Mouse (Mus musculus): Measurements from ENCODE around the gene Mrpl28. TPM values are rescaled to one million over a fixed set of nuclear protein-coding genes. Genes with fewer than 3 reads are reported as not detected.

Gene Mrpl28
- polyA plus RNA-seq, 1 experiment: 138 TPM

DNA sequence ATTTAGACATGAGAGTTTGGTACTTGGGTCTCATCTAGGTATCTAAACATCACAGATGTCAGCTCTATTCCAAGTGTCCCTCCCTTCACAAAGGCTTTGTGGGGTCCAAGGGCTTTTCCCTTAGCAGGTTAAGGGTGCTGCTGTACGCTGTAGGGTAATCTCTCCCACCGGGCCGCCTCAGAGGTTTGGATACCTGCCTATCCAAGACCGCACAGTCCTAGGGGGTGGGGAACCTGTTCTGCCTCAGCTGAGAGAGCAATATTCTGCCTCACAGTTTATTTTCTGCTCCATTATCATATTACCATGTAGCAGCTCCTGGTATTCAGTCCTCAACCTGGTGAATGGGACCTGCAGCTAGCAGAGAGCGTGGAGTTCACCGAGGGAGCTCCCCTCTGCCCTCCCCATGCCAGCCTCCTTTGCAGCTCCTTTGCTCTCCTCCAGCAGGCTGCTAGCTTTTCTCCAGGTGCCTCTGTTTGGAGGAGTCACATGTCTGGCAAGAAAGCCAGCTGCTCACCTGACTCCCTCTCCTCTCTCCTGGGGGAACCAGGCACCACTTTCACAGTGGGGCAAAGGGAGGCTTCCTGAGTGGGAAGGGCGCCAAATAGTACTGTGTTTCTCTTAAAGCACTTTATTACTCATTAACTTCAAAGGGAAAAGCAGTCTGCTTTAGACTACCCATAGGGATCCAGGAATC lies 7.9 kb upstream of the Mrpl28 start:
- TF ChIP-seq GATA1 (IDR thresholded peaks at IDR 0.05; ENCODE audit: borderline replicate concordance, low read length): no peak
- no peak for TF ChIP-seq FLI1 (IDR thresholded peaks at IDR 0.05; ENCODE audit: low read length)
- Histone ChIP-seq H3K36me3 (replicated peaks; ENCODE audit: low read length) (no peaks in the 10 kb centered on the region), H3K4me3 (replicated peaks) (no peak overlapping the region), H3K4me1 (peaks cover 41% of the 10 kb centered on the region), H3K27me3 (replicated peaks) (peaks cover 90% of the 10 kb centered on the region), H3K9me3 (no peaks in the 10 kb centered on the region)

DNA sequence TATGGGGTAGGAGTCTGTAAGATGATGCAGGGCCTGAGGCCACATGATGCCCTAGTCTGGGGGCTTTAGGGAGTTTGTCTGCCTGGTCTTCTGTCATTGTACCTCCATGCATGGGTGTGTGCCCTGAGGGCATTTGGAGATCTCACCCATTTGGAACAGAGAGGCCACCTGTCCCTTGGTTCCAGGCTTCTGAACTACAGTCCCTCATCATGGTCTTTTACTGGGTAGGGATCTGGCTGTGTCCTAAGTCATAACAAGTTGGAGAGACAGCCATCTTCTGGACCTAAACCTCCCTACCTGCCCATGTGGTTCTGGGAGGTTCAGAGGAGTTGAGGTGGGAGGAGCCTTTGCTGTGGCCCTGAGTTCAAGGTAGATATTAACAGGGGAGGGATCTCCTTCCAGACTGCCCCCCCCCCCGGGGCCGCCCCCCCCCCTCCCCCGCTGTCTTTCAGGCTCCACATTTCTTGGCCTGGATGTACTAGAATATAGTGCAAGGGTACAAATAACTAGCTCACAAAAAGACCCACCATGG lies 7.3 kb upstream of the Mrpl28 start:
- no peak for TF ChIP-seq GATA1 (IDR thresholded peaks at IDR 0.05; ENCODE audit: borderline replicate concordance, low read length)
- no peak for TF ChIP-seq FLI1 (IDR thresholded peaks at IDR 0.05; ENCODE audit: low read length)
- H3K27me3 ChIP-seq (replicated peaks): peaks cover 83% of the 10 kb centered on the region

DNA sequence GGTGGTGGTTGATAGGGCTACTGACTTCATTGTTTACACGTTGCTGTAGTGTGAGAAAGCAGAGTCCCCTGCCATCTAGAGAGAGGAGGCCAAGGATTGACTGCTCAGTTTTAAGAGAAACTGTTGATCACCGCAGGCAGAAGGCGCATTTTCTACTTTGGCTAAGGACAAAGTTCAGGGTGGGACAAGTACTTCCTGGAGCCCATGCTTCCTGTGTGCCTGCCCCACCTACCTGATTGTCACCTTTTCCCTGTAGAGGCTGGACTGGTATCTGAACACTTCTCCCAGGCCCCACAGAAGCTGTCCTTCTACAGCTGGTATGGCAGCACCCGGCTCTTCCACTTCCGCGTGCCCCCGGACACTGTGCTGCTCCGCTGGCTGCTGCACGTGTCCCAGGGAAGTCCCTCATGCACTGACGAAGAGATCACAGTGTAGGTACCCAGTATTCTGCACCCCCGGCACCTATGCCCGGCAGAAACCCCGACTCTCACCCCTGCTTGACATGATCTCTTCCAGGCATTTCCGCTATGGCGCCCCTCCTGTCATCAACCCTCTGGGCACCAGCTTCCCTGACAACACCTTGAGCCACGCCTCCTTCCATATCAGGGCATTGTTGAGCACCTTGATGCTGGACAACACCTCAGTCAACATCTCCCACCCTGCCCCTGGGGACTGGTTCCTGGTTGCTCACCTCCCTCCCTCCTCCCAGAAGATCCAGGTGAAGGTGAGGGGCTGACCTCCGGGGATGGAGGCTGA lies 6.6 kb upstream of the Mrpl28 start:
- Histone ChIP-seq H3K36me3 (replicated peaks; ENCODE audit: low read length) (no peaks in the 10 kb centered on the region), H3K4me3 (replicated peaks) (no peak overlapping the region), H3K9me3 (no peaks in the 10 kb centered on the region), H3K27me3 (replicated peaks) (peaks cover 77% of the 10 kb centered on the region), H3K4me1 (peaks cover 43% of the 10 kb centered on the region)
- TF ChIP-seq FLI1 (IDR thresholded peaks at IDR 0.05; ENCODE audit: low read length) (no peak), GATA1 (IDR thresholded peaks at IDR 0.05; ENCODE audit: borderline replicate concordance, low read length) (no peak)

More for the DNA sequence above, 7.3 kb upstream of the Mrpl28 start:
- Histone ChIP-seq H3K9me3 (no peaks in the 10 kb centered on the region), H3K4me1 (peaks cover 42% of the 10 kb centered on the region), H3K4me3 (replicated peaks) (no peak overlapping the region), H3K36me3 (replicated peaks; ENCODE audit: low read length) (no peaks in the 10 kb centered on the region)

DNA sequence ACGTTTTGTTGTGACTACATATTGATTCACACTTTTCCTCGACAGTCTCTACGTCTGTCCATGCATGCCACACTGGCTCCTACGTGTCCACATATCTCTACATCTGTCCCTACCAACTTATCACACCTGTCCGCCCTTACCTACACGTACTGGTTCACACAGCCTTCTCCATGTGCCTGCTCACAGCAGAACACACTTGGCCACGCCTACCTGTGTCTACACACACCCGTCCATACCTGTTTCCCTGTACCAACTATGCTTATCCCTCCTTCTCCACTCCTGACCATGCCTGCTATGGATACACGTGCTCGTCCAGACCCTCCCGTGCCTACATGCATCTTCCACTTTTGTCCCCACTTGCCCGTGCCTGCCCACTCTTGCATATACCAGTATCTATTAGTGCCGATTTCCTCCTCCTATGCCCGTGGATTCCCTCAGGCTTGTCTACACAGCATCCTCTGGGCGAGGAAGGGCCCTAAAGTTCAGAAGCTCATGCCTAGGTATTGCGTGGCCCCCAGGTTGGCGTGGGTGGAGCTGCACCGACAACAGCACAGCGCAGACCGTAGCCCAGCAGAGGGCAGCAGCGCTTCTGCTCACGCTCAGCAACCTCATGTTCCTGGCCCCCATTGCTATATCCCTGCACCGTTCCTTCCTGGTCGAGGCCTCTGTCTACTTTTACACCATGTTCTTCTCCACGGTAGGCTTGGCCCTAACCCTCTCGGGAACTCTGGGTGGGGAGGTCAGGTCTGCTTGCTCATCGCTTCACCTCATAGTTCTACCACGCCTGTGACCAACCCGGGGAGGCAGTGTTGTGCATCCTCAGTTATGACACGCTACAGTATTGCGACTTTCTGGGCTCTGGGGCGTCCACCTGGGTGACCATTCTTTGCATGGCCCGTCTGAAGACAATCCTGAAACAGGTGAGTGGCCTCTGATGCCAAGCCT lies 3.3 kb upstream of the Mrpl28 start:
- TF ChIP-seq FLI1 (IDR thresholded peaks at IDR 0.05; ENCODE audit: low read length) (no peak), GATA1 (IDR thresholded peaks at IDR 0.05; ENCODE audit: borderline replicate concordance, low read length) (no peak)
- Histone ChIP-seq H3K36me3 (replicated peaks; ENCODE audit: low read length) (no peaks in the 10 kb centered on the region), H3K4me1 (peaks cover 54% of the 10 kb centered on the region), H3K9me3 (no peaks in the 10 kb centered on the region), H3K27me3 (replicated peaks) (peaks cover 46% of the 10 kb centered on the region), H3K4me3 (replicated peaks) (peak overlapping the region; percentile 84)

DNA sequence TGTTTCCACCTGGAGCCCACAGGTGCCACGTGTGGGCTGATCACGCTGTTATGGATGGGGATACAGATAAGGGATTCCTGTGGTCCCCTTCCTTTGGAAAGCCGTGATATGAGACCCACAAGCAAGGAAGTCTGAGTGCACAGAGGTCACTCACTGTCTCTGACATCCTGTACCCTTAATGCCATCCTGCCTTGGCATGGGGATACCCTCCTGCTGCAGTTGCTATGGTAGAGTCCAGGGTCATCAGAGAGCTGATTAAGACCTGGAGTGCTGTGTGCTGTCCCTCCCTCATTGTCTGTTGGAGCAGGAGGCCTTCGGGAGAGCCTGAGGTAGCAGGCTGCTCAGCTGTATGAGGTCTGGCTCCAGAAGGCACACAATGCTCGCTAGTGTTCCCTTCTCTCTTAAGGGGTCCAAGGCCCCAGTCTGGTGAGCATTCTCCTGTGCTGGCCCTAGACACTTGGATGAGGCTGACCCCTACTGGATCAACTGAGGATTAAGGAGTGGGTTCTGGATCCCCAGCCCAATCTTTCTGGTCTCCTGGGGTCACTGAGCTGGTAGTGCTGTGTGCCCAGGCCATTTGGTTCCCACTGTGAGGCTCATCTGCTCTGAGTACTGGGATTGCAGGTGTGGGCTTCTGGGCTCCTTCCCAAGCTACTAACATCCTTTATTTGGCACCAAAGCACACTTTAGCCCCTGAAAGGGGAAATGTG lies 714 bp upstream of the Mrpl28 start:
- H3K4me3 ChIP-seq (replicated peaks): peak overlapping the region; percentile 94
- TF ChIP-seq GATA1 (IDR thresholded peaks at IDR 0.05; ENCODE audit: borderline replicate concordance, low read length) (no peak), FLI1 (IDR thresholded peaks at IDR 0.05; ENCODE audit: low read length) (no peak)
- H3K36me3 ChIP-seq (replicated peaks; ENCODE audit: low read length): peaks cover 24% of the 10 kb centered on the region
- no peaks in the 10 kb centered on the region for H3K9me3 ChIP-seq
- peaks cover 65% of the 10 kb centered on the region for H3K4me1 ChIP-seq
- H3K27me3 ChIP-seq (replicated peaks): peaks cover 22% of the 10 kb centered on the region

DNA sequence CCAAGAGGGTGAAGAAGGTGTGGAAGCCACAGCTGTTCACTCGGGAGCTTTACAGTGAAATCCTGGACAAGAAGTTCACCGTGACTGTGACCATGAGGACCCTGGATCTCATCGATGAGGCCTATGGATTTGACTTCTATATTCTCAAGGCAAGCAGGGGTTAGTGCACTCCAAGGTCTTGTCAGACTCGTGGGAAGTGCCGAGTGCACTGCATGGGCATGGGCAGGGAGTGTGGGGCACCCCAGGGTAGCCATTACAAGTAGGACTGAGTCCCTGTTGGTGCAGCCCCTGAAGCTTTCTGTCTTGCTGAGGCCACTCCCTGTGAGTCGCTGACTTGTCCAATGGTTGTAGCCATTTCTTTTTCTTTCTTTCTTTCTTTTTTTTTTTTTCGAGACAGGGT lies 1.3 kb downstream of the Mrpl28 start:
- Histone ChIP-seq H3K4me3 (replicated peaks) (peak overlapping the region; percentile 94), H3K27me3 (replicated peaks) (peaks cover 4% of the 10 kb centered on the region), H3K4me1 (peaks cover 53% of the 10 kb centered on the region), H3K9me3 (no peaks in the 10 kb centered on the region), H3K36me3 (replicated peaks; ENCODE audit: low read length) (peaks cover 44% of the 10 kb centered on the region)
- TF ChIP-seq GATA1 (IDR thresholded peaks at IDR 0.05; ENCODE audit: borderline replicate concordance, low read length): no peak
- no peak for TF ChIP-seq FLI1 (IDR thresholded peaks at IDR 0.05; ENCODE audit: low read length)

DNA sequence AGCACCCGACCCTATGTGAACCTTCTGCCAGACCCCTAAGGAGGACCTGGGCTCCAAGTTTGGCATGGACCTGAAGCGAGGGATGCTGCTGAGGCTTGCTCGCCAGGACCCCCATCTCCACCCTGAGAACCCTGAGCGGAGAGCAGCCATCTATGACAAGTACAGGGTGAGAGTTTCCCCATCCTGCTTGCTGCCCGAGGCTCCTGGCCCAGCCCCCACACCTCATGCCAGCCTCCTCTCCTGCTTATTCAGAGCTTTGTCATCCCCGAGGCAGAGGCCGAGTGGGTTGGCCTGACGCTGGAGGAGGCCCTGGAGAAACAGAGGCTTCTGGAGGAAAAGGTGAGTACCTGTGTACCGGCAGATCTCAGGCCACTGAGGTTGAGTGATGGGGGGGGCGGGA lies 1.9 kb downstream of the Mrpl28 start:
- Histone ChIP-seq H3K27me3 (replicated peaks) (no peaks in the 10 kb centered on the region), H3K4me1 (peaks cover 46% of the 10 kb centered on the region), H3K9me3 (no peaks in the 10 kb centered on the region), H3K4me3 (replicated peaks) (no peak overlapping the region), H3K36me3 (replicated peaks; ENCODE audit: low read length) (peaks cover 50% of the 10 kb centered on the region)
- TF ChIP-seq FLI1 (IDR thresholded peaks at IDR 0.05; ENCODE audit: low read length): no peak
- TF ChIP-seq GATA1 (IDR thresholded peaks at IDR 0.05; ENCODE audit: borderline replicate concordance, low read length): no peak

DNA sequence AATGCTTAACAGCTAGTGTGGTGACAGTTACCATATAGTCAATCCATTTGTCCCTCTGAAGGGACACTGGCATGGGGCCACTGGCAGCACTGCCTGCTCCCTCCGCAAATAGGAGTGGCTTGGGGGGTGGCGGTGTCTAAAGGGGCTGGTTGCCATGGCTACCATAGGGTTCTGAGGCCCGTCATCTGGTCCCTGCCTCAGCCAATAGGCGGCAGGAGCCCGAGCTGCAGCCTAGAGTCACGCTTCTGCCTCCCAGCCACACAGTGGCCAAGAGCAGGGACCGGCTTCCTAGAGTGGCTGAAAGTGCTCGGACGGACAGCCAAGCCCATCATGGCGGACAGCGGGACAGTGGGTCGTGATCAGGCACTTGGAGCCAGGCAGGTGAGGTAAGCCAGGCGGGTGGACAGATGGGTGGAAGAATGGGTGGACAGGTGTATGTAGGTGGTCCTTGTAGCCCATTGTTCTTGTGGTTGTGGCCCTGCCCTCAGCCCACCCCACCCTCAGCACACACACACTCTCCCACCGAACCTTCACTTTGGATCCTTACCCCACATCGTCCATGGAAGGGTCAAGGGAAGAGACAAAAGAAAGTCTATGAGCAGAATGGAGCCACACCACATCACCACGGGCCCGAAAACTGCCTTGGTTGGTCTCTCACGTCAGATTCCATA lies 7.9 kb downstream of the Mrpl28 start:
- Histone ChIP-seq H3K36me3 (replicated peaks; ENCODE audit: low read length) (peaks cover 73% of the 10 kb centered on the region), H3K4me3 (replicated peaks) (no peak overlapping the region)

More for the DNA sequence above, 7.9 kb downstream of the Mrpl28 start:
- H3K4me1 ChIP-seq: peaks cover 3% of the 10 kb centered on the region; the same call in 1 of the 2 replicates
- no peaks in the 10 kb centered on the region for H3K27me3 ChIP-seq (replicated peaks)
- TF ChIP-seq FLI1 (IDR thresholded peaks at IDR 0.05; ENCODE audit: low read length): no peak
- no peaks in the 10 kb centered on the region for H3K9me3 ChIP-seq
